Mouse (Mus musculus): ENCODE results near the gene Rcn3. TPM values are rescaled to one million over a fixed set of nuclear protein-coding genes. Genes with fewer than 3 reads are reported as not detected.
A peak's percentile ranks its signal among the peaks of the same experiment; 100 is the strongest.

Rcn3 gene
- total and polyA plus RNA-seq, 3 experiments = 16.0 to 43.0 TPM; not detected in 1

DNA sequence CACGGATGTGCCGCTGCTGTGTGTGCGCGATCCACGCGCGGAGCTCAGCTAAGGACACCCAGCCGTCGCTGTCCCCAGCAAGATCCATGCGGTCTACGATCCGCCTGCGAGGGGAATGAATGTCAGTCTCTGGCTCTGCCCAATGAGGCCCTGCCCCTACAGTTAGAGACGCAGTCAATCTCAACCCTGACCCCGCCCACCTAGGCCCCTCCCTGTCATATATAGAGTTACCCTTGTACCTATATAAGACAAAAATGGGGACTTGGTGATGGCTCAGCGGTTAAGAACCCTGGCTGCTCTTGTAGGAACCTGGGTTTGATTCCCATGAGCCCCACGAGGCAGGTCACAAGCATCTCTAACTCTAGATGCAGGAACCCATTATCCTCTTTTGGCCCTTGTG is 3.4 kb downstream of the Rcn3 start:
- Histone ChIP-seq H3K4me3 (ENCODE audit: control insufficient read depth in 1 of 2, insufficient read depth in 1 of 2, low read depth in 2 of 2, low read length in 2 of 2) (no peak overlapping the region), H3K9ac (ENCODE audit: control insufficient read depth, low read depth, low read length, poor library complexity, severe bottlenecking) (no peak overlapping the region), H3K9me3 (replicated peaks; ENCODE audit: insufficient read depth, low read length) (no peaks in the 10 kb centered on the region), H3K4me1 (ENCODE audit: control insufficient read depth in 1 of 2, insufficient read depth in 2 of 2, low read length in 2 of 2) (peaks cover 2 to 7% of the 10 kb centered on the region in 2 experiments), H3K36me3 (ENCODE audit: control insufficient read depth in 1 of 2, insufficient read depth in 2 of 2, low read length in 2 of 2) (peaks cover 0 to 12% of the 10 kb centered on the region in 2 experiments; a peak in 2 of 4 replicates), H3K27ac (ENCODE audit: control insufficient read depth, low read depth, low read length) (no peak overlapping the region), H3K79me2 (ENCODE audit: control insufficient read depth, insufficient read depth, low read length, poor library complexity) (no peaks in the 10 kb centered on the region; the same call in 1 of the 2 replicates), H3K27me3 (ENCODE audit: control insufficient read depth in 1 of 2, insufficient read depth in 2 of 2, low read length in 2 of 2) (no peaks in the 10 kb centered on the region)
- TF ChIP-seq NELFE (IDR thresholded peaks at IDR 0.05; ENCODE audit: low read depth, low read length) (no peak), ZKSCAN1 (IDR thresholded peaks at IDR 0.05; ENCODE audit: low read depth, low read length) (no peak), MYB (IDR thresholded peaks at IDR 0.05; ENCODE audit: low read depth, low read length) (no peak)
- no peak for DNase-seq (ENCODE audit: low read depth, low spot score)

- Histone ChIP-seq H3K9me3 (replicated peaks; ENCODE audit: insufficient read depth, low read length) (no peaks in the 10 kb centered on the region), H3K27me3 (ENCODE audit: control insufficient read depth in 1 of 2, insufficient read depth in 2 of 2, low read length in 2 of 2) (no peaks in the 10 kb centered on the region), H3K4me3 (ENCODE audit: control insufficient read depth in 1 of 2, insufficient read depth in 1 of 2, low read depth in 2 of 2, low read length in 2 of 2) (no peak overlapping the region), H3K79me2 (ENCODE audit: control insufficient read depth, insufficient read depth, low read length, poor library complexity) (no peaks in the 10 kb centered on the region), H3K4me1 (ENCODE audit: control insufficient read depth in 1 of 2, insufficient read depth in 2 of 2, low read length in 2 of 2) (peaks cover 0 to 3% of the 10 kb centered on the region in 2 experiments; a peak in 3 of 4 replicates), H3K36me3 (ENCODE audit: control insufficient read depth in 1 of 2, insufficient read depth in 2 of 2, low read length in 2 of 2) (peaks cover 0 to 9% of the 10 kb centered on the region in 2 experiments; a peak in 1 of 4 replicates), H3K9ac (ENCODE audit: control insufficient read depth, low read depth, low read length, poor library complexity, severe bottlenecking) (no peak overlapping the region), H3K27ac (ENCODE audit: control insufficient read depth, low read depth, low read length) (no peak overlapping the region)
- peak; percentile 36 for DNase-seq (ENCODE audit: low read depth, low spot score)
- TF ChIP-seq ZMIZ1 (IDR thresholded peaks at IDR 0.05; ENCODE audit: low read depth, low read length) (no peak), CHD1 (IDR thresholded peaks at IDR 0.05; ENCODE audit: low read depth, low read length) (no peak), CTCF (IDR thresholded peaks at IDR 0.05 in 2 of 3, conservative IDR thresholded peaks at IDR 0.05 in 1 of 3; ENCODE audit: control insufficient read depth in 1 of 3, insufficient read depth in 1 of 3, low read depth in 2 of 3, low read length in 3 of 3, poor library complexity in 1 of 3, severe bottlenecking in 1 of 3) (peak; percentile 57 to 79 (median 70)), SMC3 (IDR thresholded peaks at IDR 0.05; ENCODE audit: low read depth, low read length) (peak; percentile 18; the same call in 1 of the 2 replicates)
Observed at GRCm38 (mm10) chr7:45086084-45086483, 5.9 kb downstream of the Rcn3 start.

DNA sequence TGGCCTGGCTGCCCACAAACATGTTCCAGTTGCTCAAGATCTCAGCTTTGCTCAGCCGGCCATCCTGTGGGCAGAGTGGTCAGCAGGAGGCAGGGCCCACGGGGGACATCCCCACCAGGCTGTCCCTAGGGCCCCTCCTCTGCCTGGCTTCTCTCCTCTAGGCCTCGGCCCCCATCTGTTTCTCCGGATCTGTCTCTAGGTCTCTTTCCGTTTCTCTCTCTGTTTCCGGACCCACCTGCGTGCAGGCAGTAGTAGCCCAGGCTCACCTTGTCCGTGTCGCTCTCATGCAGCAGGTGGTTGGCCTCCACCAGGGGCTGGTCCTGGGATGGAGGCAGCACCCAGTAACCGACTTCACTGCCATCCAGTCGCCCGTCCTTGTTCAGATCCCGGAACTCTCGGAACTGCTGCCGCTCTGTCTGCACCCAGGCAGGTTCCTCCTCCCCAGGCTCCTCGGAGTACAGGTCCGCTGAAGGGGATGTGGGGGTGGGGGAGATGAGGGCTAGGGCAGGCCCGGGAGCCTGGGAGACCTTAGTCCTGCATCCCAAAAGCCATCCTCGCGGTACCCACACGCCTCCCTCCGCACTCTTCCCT is 8.6 kb downstream of the Rcn3 start:
- Histone ChIP-seq H3K4me1 (ENCODE audit: control insufficient read depth in 1 of 2, insufficient read depth in 2 of 2, low read length in 2 of 2) (peaks cover 0 to 4% of the 10 kb centered on the region in 2 experiments; a peak in 1 of 4 replicates), H3K27me3 (ENCODE audit: control insufficient read depth in 1 of 2, insufficient read depth in 2 of 2, low read length in 2 of 2) (no peaks in the 10 kb centered on the region), H3K36me3 (ENCODE audit: control insufficient read depth in 1 of 2, insufficient read depth in 2 of 2, low read length in 2 of 2) (peaks cover 0 to 2% of the 10 kb centered on the region in 2 experiments; a peak in 1 of 4 replicates), H3K27ac (ENCODE audit: control insufficient read depth, low read depth, low read length) (no peak overlapping the region), H3K79me2 (ENCODE audit: control insufficient read depth, insufficient read depth, low read length, poor library complexity) (no peaks in the 10 kb centered on the region), H3K9ac (ENCODE audit: control insufficient read depth, low read depth, low read length, poor library complexity, severe bottlenecking) (no peak overlapping the region), H3K4me3 (ENCODE audit: control insufficient read depth in 1 of 2, insufficient read depth in 1 of 2, low read depth in 2 of 2, low read length in 2 of 2) (no peak overlapping the region), H3K9me3 (replicated peaks; ENCODE audit: insufficient read depth, low read length) (no peaks in the 10 kb centered on the region)
- no peak for TF ChIP-seq POLR2AphosphoS5 (IDR thresholded peaks at IDR 0.05; ENCODE audit: borderline replicate concordance, low read depth, low read length)
- no peak for TF ChIP-seq USF1 (IDR thresholded peaks at IDR 0.05; ENCODE audit: low read depth, low read length)
- no peak for TF ChIP-seq TAL1 (IDR thresholded peaks at IDR 0.05; ENCODE audit: low read length)
- TF ChIP-seq EP300 (IDR thresholded peaks at IDR 0.05; ENCODE audit: low read depth in 1 of 2, low read length in 2 of 2) = no peak
- no peak for TF ChIP-seq MEF2A (IDR thresholded peaks at IDR 0.05; ENCODE audit: extremely low read depth, insufficient replicate concordance, low read depth, low read length, poor library complexity, severe bottlenecking)
- no peak for TF ChIP-seq ZNF384 (IDR thresholded peaks at IDR 0.05; ENCODE audit: low read depth, low read length)
- TF ChIP-seq SIN3A (IDR thresholded peaks at IDR 0.05; ENCODE audit: low read length) = no peak
- TF ChIP-seq MAFK (IDR thresholded peaks at IDR 0.05; ENCODE audit: borderline replicate concordance, low read depth, low read length) = no peak
- TF ChIP-seq E2F4 (IDR thresholded peaks at IDR 0.05; ENCODE audit: borderline replicate concordance, low read depth, low read length) = no peak
- no peak for TF ChIP-seq RCOR1 (IDR thresholded peaks at IDR 0.05; ENCODE audit: low read depth, low read length)
- no peak for TF ChIP-seq CTCF (IDR thresholded peaks at IDR 0.05 in 2 of 3, conservative IDR thresholded peaks at IDR 0.05 in 1 of 3; ENCODE audit: control insufficient read depth in 1 of 3, insufficient read depth in 1 of 3, low read depth in 2 of 3, low read length in 3 of 3, poor library complexity in 1 of 3, severe bottlenecking in 1 of 3)
- TF ChIP-seq MAZ (IDR thresholded peaks at IDR 0.05; ENCODE audit: low read depth, low read length) = no peak
- TF ChIP-seq UBTF (IDR thresholded peaks at IDR 0.05; ENCODE audit: borderline replicate concordance, insufficient read depth, low read depth, low read length) = no peak
- TF ChIP-seq MYB (IDR thresholded peaks at IDR 0.05; ENCODE audit: low read depth, low read length) = no peak
- no peak for DNase-seq (ENCODE audit: low read depth, low spot score)

Data from MEL (cell line).